Mouse (Mus musculus) hindlimb bud, embryonic 11.5 days (tissue): ENCODE measurements around the gene Ran.
A peak's percentile ranks its signal among the peaks of the same experiment; 100 is the strongest.

Experiments used
- DNase-seq: peaks from one replicate; pipeline ENCODE4 v3.0.0-alpha.2; 2012; ENCODE audit warnings: low read depth, low spot score; ENCODE audit errors: extremely low spot score

Ran gene

DNA sequence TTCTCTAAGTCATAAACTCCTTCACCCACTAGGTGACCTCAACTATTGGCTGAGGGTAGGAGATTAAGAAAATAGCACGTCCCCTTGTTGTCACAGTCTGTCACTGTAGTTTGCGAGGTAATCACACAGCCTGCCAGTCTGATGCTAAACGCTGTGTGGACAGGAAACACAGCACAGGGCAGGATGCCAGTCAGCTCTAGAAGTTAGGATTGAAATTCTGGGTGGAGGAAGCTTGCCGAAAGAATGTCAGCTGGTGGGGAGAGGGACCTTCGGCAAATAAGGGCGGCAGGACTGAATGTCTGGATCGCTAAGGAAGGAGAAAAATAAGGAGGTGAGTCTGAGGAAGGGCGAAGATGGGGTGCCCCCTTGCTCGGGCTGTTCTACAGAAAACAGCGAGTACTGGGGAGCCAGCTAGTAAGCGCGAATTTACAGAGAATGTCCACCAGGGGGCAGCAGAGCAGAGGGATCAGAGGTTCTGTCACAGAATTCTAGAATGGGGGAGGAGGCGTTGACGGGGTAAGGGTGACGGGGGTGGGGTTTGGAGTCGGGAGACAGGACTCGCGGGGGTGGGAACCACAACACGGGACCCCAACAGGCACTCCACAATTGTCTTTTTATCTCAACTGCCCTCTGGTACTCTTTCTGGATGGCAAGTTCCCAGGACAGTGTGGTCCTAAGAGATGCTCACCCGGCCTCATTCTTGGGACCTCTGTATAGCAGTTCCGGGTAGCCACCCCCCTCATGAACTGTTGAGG lies 43.3 kb downstream of the Ran start:
- DNase-seq, result peak; percentile 50

DNA sequence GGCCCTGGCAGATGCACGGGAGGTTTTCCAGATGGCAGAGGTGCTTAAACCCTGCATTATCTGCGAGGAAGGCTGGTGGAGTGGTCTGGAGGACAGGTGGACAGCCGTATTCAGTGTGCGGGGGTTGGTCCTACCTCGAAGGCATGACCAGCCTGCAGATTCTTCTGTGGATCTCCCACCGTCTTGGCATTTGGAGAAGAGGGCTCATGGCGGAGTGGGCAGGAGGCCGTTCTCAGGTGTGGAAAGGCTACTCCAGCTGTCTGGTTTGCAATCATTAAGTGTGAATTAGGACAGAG lies 43.9 kb downstream of the Ran start:
- DNase-seq, result no peak

DNA sequence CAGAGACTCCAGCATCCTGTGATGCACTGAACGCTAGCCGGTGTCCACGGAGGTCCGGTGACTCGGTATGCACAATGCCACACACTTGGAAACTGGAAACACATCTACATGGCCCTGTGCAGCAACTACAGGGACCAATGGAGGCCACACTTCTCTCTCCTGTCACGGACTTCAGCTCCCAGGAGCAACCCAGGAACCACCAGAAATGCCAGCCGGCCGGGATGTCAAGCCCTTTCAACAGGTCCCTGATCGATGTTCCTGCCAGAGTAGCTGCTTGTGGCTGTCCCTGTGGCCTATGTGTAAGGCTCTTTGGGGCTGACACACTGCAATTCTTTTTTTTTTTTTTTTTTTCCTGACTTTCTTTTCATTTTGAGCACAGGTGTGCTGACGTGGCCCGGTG lies 44.3 kb downstream of the Ran start:
- DNase-seq, result no peak

DNA sequence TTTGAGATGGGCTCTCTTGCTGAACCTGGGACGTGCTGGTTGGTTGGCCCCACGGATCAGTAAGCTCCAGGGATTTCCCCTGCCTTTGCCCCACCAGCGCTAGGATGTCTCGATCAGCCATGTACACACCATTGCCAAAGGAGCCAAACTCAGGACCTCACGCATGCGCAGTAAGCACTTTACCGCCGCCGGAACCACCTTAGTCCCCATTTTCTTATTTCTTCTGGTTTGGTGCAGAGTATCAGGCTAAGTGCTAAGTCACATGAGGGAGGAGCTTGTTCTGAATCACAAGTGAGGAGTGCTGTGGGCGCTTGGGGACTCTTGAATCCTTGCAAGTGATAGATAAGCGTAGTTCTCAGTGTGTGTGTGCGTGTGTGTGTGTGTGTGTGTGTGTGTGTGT lies 45.4 kb downstream of the Ran start:
- DNase-seq, result no peak

DNA sequence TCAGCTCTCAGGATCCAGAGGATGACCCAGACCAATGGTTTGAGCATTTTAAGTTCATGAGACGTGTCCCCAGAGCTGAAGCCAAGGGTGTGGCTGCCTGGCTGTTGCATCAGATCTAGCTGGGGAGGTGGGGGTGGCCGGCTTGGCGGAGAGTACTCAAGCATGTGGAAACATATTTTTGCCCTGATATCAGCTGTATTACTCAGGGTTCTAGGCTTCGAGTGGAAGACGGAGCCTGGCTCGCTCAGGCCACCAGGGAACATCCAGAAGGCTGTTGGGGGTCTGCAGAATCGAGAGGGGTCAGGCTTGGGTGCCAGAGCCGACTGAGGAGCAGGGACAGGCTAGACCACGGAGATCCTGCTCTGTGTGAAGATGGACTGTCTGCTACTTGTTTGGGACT lies 46.1 kb downstream of the Ran start:
- DNase-seq, result no peak

DNA sequence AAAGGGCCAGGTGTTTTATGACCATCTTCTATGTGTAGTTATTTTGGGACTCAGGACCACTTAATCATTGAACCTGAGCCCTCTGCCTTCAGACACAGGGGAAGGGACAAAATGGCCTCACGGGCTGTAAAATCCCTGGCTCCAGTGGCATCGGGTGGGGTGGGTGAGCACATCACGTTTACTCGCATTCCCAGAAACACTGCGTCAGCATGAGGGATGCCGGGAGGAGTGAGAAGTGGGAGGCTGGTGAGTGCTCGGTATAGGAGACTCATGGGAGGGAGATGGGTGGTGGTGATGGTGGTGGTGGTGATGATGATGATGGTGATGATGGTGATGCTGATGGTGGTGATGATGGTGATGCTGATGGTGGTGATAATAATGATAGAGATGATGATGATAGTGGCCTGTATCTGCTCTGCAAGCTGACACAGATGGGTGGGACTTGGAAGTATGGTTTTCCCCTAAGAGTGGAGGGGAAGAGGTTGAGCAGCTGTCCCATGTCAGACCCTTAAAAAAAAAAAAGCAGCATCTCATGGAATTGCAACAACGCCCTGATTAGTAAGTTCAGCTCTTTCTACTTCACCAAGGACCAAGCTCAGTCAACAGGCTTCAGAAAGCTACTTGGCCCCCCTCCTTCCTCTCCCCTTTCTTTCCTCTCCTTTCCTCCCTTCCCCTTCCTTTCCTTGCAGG lies 46.8 kb downstream of the Ran start:
- no peak for DNase-seq

DNA sequence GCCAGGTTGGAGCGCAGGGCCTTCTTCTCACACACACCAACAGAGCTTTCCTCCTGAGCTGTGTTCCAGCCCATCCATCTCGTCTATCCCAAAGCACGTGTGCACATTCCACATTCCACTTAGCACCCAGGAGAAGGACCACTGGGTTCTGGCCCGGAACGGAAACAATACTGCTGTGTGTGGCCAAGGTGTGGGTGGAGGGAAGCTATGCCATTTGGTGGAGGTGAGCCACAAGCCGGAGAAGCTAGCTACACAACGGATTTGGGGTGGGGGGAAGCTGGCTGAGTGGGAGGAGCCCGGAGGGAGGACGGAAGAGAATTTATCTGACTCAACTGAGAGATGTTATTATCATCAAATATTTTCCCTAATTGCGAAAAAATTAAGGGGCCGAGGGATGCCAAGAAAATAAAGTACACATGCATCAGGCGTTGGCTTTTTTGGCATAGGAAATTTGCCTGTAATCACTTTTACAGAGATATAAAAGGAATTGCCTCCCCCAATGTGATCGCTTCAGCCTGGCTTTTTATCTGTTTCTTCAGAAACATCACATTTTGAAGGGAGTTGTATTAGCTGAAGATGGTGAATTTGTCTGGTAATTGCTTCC lies 47.5 kb downstream of the Ran start:
- DNase-seq, result no peak

DNA sequence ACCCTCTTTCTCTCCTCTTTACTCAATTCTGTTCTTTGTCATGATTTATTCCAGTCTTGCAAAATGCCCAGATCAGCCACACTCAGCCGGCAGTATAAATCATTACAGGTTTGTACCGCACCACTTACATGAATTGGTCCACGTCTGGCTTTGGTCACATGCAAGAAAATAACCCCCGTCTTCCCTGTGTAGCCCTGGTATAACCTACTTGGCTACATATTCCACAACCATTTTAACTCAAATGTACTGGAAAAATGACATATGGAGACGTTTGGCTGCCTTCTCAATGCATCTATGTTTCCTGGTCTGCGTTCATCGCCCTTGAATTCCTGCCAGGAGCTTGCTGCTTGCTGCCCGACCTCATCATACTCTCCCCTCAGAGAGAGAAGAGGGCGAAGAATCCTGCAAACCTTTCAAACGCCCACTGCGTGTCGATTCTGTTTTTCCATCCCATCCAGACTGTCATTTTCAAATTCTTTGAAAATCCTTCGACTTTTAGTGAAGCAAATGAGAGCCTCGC lies 52.0 kb downstream of the Ran start:
- no peak for DNase-seq

DNA sequence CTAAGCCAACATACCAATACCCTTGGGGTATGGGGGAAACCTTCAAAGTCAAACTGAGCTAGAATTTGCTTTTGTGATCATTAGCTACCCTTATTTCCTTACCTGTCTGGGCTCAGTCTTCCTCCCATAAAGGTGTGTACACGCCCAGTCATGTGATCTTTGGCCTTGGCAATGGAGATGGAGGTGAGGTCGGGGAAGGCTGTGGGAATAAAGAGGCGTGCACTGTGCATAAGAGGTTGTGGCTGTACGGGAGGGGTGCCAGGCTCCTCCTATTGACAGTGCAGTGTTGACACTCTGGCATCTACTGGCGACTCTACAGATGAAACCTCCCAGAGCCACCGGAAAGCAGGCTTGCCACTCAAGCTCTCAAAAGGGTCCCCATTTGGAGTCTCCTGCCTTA lies 53.5 kb downstream of the Ran start:
- no peak for DNase-seq
